Mouse (Mus musculus) kidney, adult 18-20 months (tissue): ENCODE measurements at regions not wholly inside any gene's neighbourhood (a gene's known extent, or its start where the extent isn't known, plus 50 kb on each side); places are given as distances from the start of the nearest gene placed in this dataset.
A peak's percentile ranks its signal among the peaks of the same experiment; 100 is the strongest.
"Not testable (repeated sequence)": the region's sequence is repeated elsewhere in the genome, so short reads cannot be mapped to it uniquely, and the experiment has no call there.

ENCODE experiments used
- DNase-seq: peaks from one replicate; pipeline ENCODE4 v3.0.0; 2021

GRCm38 (mm10) chr7:70300516-70300915 is 66.0 kb downstream of the Nr2f2 start:
- peak; percentile 86 for DNase-seq

GRCm38 (mm10) chr7:70291431-70291830 is 75.1 kb downstream of the Nr2f2 start:
- no peak for DNase-seq

- no peak for DNase-seq
Observed at GRCm38 (mm10) chr7:70290733-70291320, 75.7 kb downstream of the Nr2f2 start.

GRCm38 (mm10) chr7:70290277-70290676 is 76.3 kb downstream of the Nr2f2 start:
- no peak for DNase-seq

- no peak for DNase-seq
Observed at GRCm38 (mm10) chr7:70288621-70289020, 77.9 kb downstream of the Nr2f2 start.

- peak; percentile 54 for DNase-seq
Observed at GRCm38 (mm10) chr7:70287891-70288421, 78.6 kb downstream of the Nr2f2 start.

GRCm38 (mm10) chr7:70286836-70287355 is 79.6 kb downstream of the Nr2f2 start:
- DNase-seq = no peak

GRCm38 (mm10) chr7:70285344-70285743 is 81.2 kb downstream of the Nr2f2 start:
- DNase-seq = no peak

GRCm38 (mm10) chr7:70283836-70284235 is 82.7 kb downstream of the Nr2f2 start:
- no peak for DNase-seq

GRCm38 (mm10) chr7:70283166-70283565 is 83.4 kb downstream of the Nr2f2 start:
- DNase-seq = no peak

- DNase-seq = no peak
Observed at GRCm38 (mm10) chr7:70281891-70282515, 84.5 kb downstream of the Nr2f2 start.

GRCm38 (mm10) chr7:70281381-70281750 is 85.2 kb downstream of the Nr2f2 start:
- DNase-seq = no peak

GRCm38 (mm10) chr7:70280643-70281380 is 85.7 kb downstream of the Nr2f2 start:
- peak; percentile 48 for DNase-seq

GRCm38 (mm10) chr7:70279927-70280642 is 86.5 kb downstream of the Nr2f2 start:
- peak; percentile 33 for DNase-seq

- no peak for DNase-seq
Observed at GRCm38 (mm10) chr7:70279101-70279500, 87.4 kb downstream of the Nr2f2 start.

GRCm38 (mm10) chr7:70276078-70276477 is 90.5 kb downstream of the Nr2f2 start:
- DNase-seq = no peak

- no peak for DNase-seq
Observed at GRCm38 (mm10) chr7:70274312-70274711, 92.2 kb downstream of the Nr2f2 start.

- DNase-seq = no peak
Observed at GRCm38 (mm10) chr7:70267075-70267474, 99.5 kb downstream of the Nr2f2 start.

GRCm38 (mm10) chr7:70256806-70257205 is 109.7 kb downstream of the Nr2f2 start:
- no peak for DNase-seq

GRCm38 (mm10) chr7:70255072-70255471 is 111.5 kb downstream of the Nr2f2 start:
- no peak for DNase-seq

- no peak for DNase-seq
Observed at GRCm38 (mm10) chr7:70253275-70253674, 113.3 kb downstream of the Nr2f2 start.

- not testable (repeated sequence) for DNase-seq
Observed at GRCm38 (mm10) chr7:70239059-70239458, 127.5 kb downstream of the Nr2f2 start.

GRCm38 (mm10) chr7:70219310-70219709 is 147.2 kb downstream of the Nr2f2 start:
- DNase-seq = no peak
